Comparison of ENCODE assay signal across 19 mouse cellular contexts in genomic region chr5:74077959-74078358, GRCm38 (mm10). TPM values are rescaled to one million over a fixed set of nuclear protein-coding genes. Genes with fewer than 3 reads are reported as not detected.
DNase-seq lines count a peak whose midpoint lies in the region; ATAC-seq and TF ChIP-seq lines count a peak whose summit lies in the region.
"Had no signal": no experiment of that assay in that cellular context is flagged by ENCODE, and none has a peak within 500 bp of the region (broad histone marks: within the 10 kb centered on the region; RNA-seq: fewer than 3 reads in every experiment).

No protein-coding gene starts in this region.

- no peaks in the 10 kb centered on the region for H3K36me3 ChIP-seq in forebrain, postnatal 0 days (ENCODE audit: insufficient read depth)
- no peaks in the 10 kb centered on the region for H3K36me3 ChIP-seq in forebrain, embryonic 10.5 days (replicated peaks)
- H3K36me3 ChIP-seq in hindbrain, embryonic 10.5 days, result no peaks in the 10 kb centered on the region
- no peaks in the 10 kb centered on the region for H3K36me3 ChIP-seq in hindbrain, embryonic 11.5 days (ENCODE audit: control insufficient read depth, insufficient read depth, low read length)
- no peaks in the 10 kb centered on the region for H3K36me3 ChIP-seq in embryonic facial prominence, embryonic 10.5 days (replicated peaks)
- H3K36me3 ChIP-seq: kidney, embryonic 15.5 days; limb, embryonic 15.5 days; midbrain, embryonic 10.5 days had no signal

- H3K4me2 ChIP-seq in forebrain, postnatal 0 days (ENCODE audit: low read depth), result no peak overlapping the region
- no peak overlapping the region for H3K4me2 ChIP-seq in hindbrain, embryonic 11.5 days (replicated peaks; ENCODE audit: low read depth, low read length)
- H3K4me2 ChIP-seq: hindbrain, embryonic 14.5 days; kidney, embryonic 15.5 days; limb, embryonic 15.5 days had no signal

- 38% methylated on average over 8 of the region's 8 CpGs for WGBS in forebrain, postnatal 0 days
- WGBS in forebrain, embryonic 10.5 days, result 33% methylated on average over 8 of the region's 8 CpGs
- 36% methylated on average over 8 of the region's 8 CpGs for whole genome bisulfite sequencing in hindbrain, embryonic 10.5 days
- WGBS in hindbrain, embryonic 11.5 days, result 34% methylated on average over 8 of the region's 8 CpGs
- 41% methylated on average over 8 of the region's 8 CpGs for WGBS in embryonic facial prominence, embryonic 10.5 days

- no peak overlapping the region for H3K9ac ChIP-seq in forebrain, postnatal 0 days
- H3K9ac ChIP-seq in hindbrain, embryonic 11.5 days (ENCODE audit: low read depth, low read length), result no peak overlapping the region
- H3K9ac ChIP-seq: hindbrain, embryonic 14.5 days; kidney, embryonic 15.5 days; limb, embryonic 15.5 days; liver, postnatal 0 days had no signal

- H3K4me3 ChIP-seq in forebrain, postnatal 0 days (ENCODE audit: low read depth, low read length), result no peak overlapping the region
- no peak overlapping the region for H3K4me3 ChIP-seq in forebrain, embryonic 10.5 days
- H3K4me3 ChIP-seq in hindbrain, embryonic 10.5 days, result no peak overlapping the region
- H3K4me3 ChIP-seq in hindbrain, embryonic 11.5 days (ENCODE audit: low read depth, low read length), result no peak overlapping the region
- H3K4me3 ChIP-seq in embryonic facial prominence, embryonic 10.5 days, result no peak overlapping the region
- H3K4me3 ChIP-seq: erythroblast, embryonic 14.5 days; kidney, embryonic 15.5 days; limb, embryonic 15.5 days; midbrain, embryonic 10.5 days had no signal

- no peak for TF ChIP-seq CTCF in forebrain, postnatal 0 days (IDR thresholded peaks at IDR 0.05; ENCODE audit: low read depth)

- H3K27me3 ChIP-seq in forebrain, postnatal 0 days (ENCODE audit: insufficient read depth, low read length), result no peaks in the 10 kb centered on the region
- H3K27me3 ChIP-seq in forebrain, embryonic 10.5 days (ENCODE audit: poor library complexity, severe bottlenecking), result peaks cover 34% of the 10 kb centered on the region
- H3K27me3 ChIP-seq in hindbrain, embryonic 10.5 days (ENCODE audit: insufficient read depth, poor library complexity, severe bottlenecking), result peaks cover 27% of the 10 kb centered on the region
- no peaks in the 10 kb centered on the region; the same call in 1 of the 2 replicates for H3K27me3 ChIP-seq in hindbrain, embryonic 11.5 days (ENCODE audit: control insufficient read depth, insufficient read depth, low read length)
- H3K27me3 ChIP-seq in embryonic facial prominence, embryonic 10.5 days (replicated peaks; ENCODE audit: low read depth, poor library complexity, severe bottlenecking), result peaks cover 24% of the 10 kb centered on the region
- H3K27me3 ChIP-seq: kidney, embryonic 15.5 days; limb, embryonic 15.5 days had no signal

- peak; percentile 32 for ATAC-seq in forebrain, postnatal 0 days
- no peak for ATAC-seq in hindbrain, embryonic 11.5 days (ENCODE audit: low FRiP score)
- ATAC-seq in CD4-positive, CD25-positive, alpha-beta regulatory T cell, adult 4 months, result peak; percentile 51
- ATAC-seq: forebrain, embryonic 14.5 days; liver, postnatal 0 days had no signal

- no peaks in the 10 kb centered on the region for H3K4me1 ChIP-seq in forebrain, postnatal 0 days (ENCODE audit: insufficient read depth)
- H3K4me1 ChIP-seq in forebrain, embryonic 10.5 days, result peaks cover 17% of the 10 kb centered on the region
- H3K4me1 ChIP-seq in hindbrain, embryonic 10.5 days (replicated peaks), result peaks cover 11% of the 10 kb centered on the region
- H3K4me1 ChIP-seq in hindbrain, embryonic 11.5 days (replicated peaks; ENCODE audit: control insufficient read depth, insufficient read depth, low read length), result no peaks in the 10 kb centered on the region
- peaks cover 26% of the 10 kb centered on the region for H3K4me1 ChIP-seq in embryonic facial prominence, embryonic 10.5 days

- no peak for DNase-seq in forebrain, postnatal 0 days
- no peak for DNase-seq in forebrain, embryonic 10.5 days (ENCODE audit: extremely low spot score, low spot score)
- DNase-seq in hindbrain, embryonic 10.5 days (ENCODE audit: low spot score), result no peak
- DNase-seq in hindbrain, embryonic 11.5 days (ENCODE audit: low spot score), result no peak
- no peak for DNase-seq in embryonic facial prominence, embryonic 10.5 days (ENCODE audit: low spot score)
- DNase-seq in lung, postnatal 10 days, result no peak
- DNase-seq in spleen, postnatal 10 days (ENCODE audit: low spot score in 2 of 2), result no peak
- DNase-seq: adrenal gland, adult 2 months; cerebellum, adult 9-10 months; layer of hippocampus, postnatal 36 days; liver, postnatal 0 days; lung, postnatal 36 days had no signal

- no peaks in the 10 kb centered on the region for H3K9me3 ChIP-seq in forebrain, postnatal 0 days (ENCODE audit: low read length)
- no peaks in the 10 kb centered on the region for H3K9me3 ChIP-seq in forebrain, embryonic 10.5 days
- no peaks in the 10 kb centered on the region for H3K9me3 ChIP-seq in hindbrain, embryonic 10.5 days
- H3K9me3 ChIP-seq in hindbrain, embryonic 11.5 days (ENCODE audit: control insufficient read depth, low read length), result no peaks in the 10 kb centered on the region
- H3K9me3 ChIP-seq in embryonic facial prominence, embryonic 10.5 days, result no peaks in the 10 kb centered on the region
- H3K9me3 ChIP-seq: kidney, embryonic 15.5 days; limb, embryonic 15.5 days; midbrain, embryonic 10.5 days had no signal

- H3K27ac ChIP-seq in forebrain, postnatal 0 days (ENCODE audit: low read depth, low read length), result no peak overlapping the region
- H3K27ac ChIP-seq in forebrain, embryonic 10.5 days, result no peak overlapping the region
- 0 out of 2 replicates have a peak overlapping the region, but pooled peaks have one; percentile 23 for H3K27ac ChIP-seq in hindbrain, embryonic 10.5 days
- no peak overlapping the region for H3K27ac ChIP-seq in hindbrain, embryonic 11.5 days (ENCODE audit: low read depth, low read length)
- 0 out of 2 replicates have a peak overlapping the region, but pooled peaks have one; percentile 3 for H3K27ac ChIP-seq in embryonic facial prominence, embryonic 10.5 days (replicated peaks)
- H3K27ac ChIP-seq: hindbrain, embryonic 14.5 days; kidney, embryonic 15.5 days; limb, embryonic 15.5 days; midbrain, embryonic 10.5 days had no signal

RNA-seq across cellular contexts. Expression of gene Usp46, which starts 9.7 kb away (rescaled TPM):
- 62.0 and 65.9 TPM in 2 replicates for total RNA-seq in forebrain, postnatal 0 days (2014; rRNA removed)
- 34.5 and 37.6 TPM in 2 replicates for polyA plus RNA-seq in forebrain, postnatal 0 days (2015; fragmentation: Nextera tagmentation; extraction: Ambion mirVana)
- polyA plus RNA-seq in forebrain, embryonic 10.5 days (2016; fragmentation: Nextera tagmentation; extraction: Ambion mirVana), result 35.6 and 36.8 TPM in 2 replicates
- polyA plus RNA-seq in hindbrain, embryonic 10.5 days (2016; fragmentation: Nextera tagmentation; extraction: Ambion mirVana), result 27.6 and 31.2 TPM in 2 replicates
- 36.7 and 38.4 TPM in 2 replicates for polyA plus RNA-seq in hindbrain, embryonic 11.5 days (2014; fragmentation: Nextera tagmentation; extraction: Ambion mirVana)
- 1 to 10 TPM; 8.6 to 9.7 TPM for polyA plus RNA-seq in CD4-positive, CD25-positive, alpha-beta regulatory T cell, adult 4 months (2017; shearing (Covaris generic))
- polyA plus RNA-seq in embryonic facial prominence, embryonic 10.5 days (2016; fragmentation: Nextera tagmentation; extraction: Ambion mirVana), result 41.6 and 43.2 TPM in 2 replicates

Comparison
In these comparisons a context has a peak if more than half of its experiments do, and no peak if none do; other contexts are left out.
1. H3K27ac ChIP-seq: peak in hindbrain, embryonic 10.5 days (single experiment) and embryonic facial prominence, embryonic 10.5 days (single experiment); none in forebrain, postnatal 0 days (single experiment), forebrain, embryonic 10.5 days (single experiment) and hindbrain, embryonic 11.5 days (single experiment).